Mouse (Mus musculus) B cell, adult 2 months (primary cell): Measurements from ENCODE around the gene Pkn3.

ENCODE experiments used
- DNase-seq, 2 experiments: peaks; one replicate each; pipeline ENCODE4 v3.0.0; 2022

Pkn3 gene

GRCm38 (mm10) chr2:30063791-30064190, 13.7 kb upstream of the Pkn3 start:
- no peak for DNase-seq

GRCm38 (mm10) chr2:30064298-30064697, 13.2 kb upstream of the Pkn3 start:
- DNase-seq, result no peak

GRCm38 (mm10) chr2:30066046-30066901, 11.2 kb upstream of the Pkn3 start:
- DNase-seq, result peak; percentile 89 to 92

GRCm38 (mm10) chr2:30067031-30067888, 10.2 kb upstream of the Pkn3 start:
- DNase-seq, result peak; percentile 49 to 60

- DNase-seq, result no peak
Observed at GRCm38 (mm10) chr2:30067962-30068361, 9.5 kb upstream of the Pkn3 start.

- DNase-seq, result no peak
Observed at GRCm38 (mm10) chr2:30072875-30073274, 4.6 kb upstream of the Pkn3 start.

- no peak for DNase-seq
Observed at GRCm38 (mm10) chr2:30073285-30073684, 4.2 kb upstream of the Pkn3 start.

- no peak for DNase-seq
Observed at GRCm38 (mm10) chr2:30075625-30076024, 1.9 kb upstream of the Pkn3 start.

GRCm38 (mm10) chr2:30076439-30076838, 1.0 kb upstream of the Pkn3 start:
- no peak for DNase-seq

- no peak for DNase-seq
Observed at GRCm38 (mm10) chr2:30076959-30077358, 525 bp upstream of the Pkn3 start.

- DNase-seq, result no peak
Observed at GRCm38 (mm10) chr2:30078349-30078712, 847 bp downstream of the Pkn3 start.

- no peak for DNase-seq
Observed at GRCm38 (mm10) chr2:30078760-30079159, 1.3 kb downstream of the Pkn3 start.

GRCm38 (mm10) chr2:30080181-30080800, 2.8 kb downstream of the Pkn3 start:
- DNase-seq, result no peak

- DNase-seq, result peak; percentile 21 to 29
Observed at GRCm38 (mm10) chr2:30084113-30084512, 6.6 kb downstream of the Pkn3 start.

- DNase-seq, result no peak
Observed at GRCm38 (mm10) chr2:30084632-30085031, 7.1 kb downstream of the Pkn3 start.

GRCm38 (mm10) chr2:30087310-30087709, 9.8 kb downstream of the Pkn3 start:
- DNase-seq, result peak; percentile 38 to 43

- no peak for DNase-seq
Observed at GRCm38 (mm10) chr2:30091521-30091920, 14.0 kb downstream of the Pkn3 start.

GRCm38 (mm10) chr2:30092280-30092918, 14.9 kb downstream of the Pkn3 start:
- no peak for DNase-seq

GRCm38 (mm10) chr2:30093471-30094207, 16.2 kb downstream of the Pkn3 start, which contains the start of gene Zdhhc12:
Zdhhc12 (minus strand) TSS chr2:30093648.
- peak; percentile 98 to 99 for DNase-seq

- no peak for DNase-seq
Observed at GRCm38 (mm10) chr2:30094208-30094588, 16.7 kb downstream of the Pkn3 start.

GRCm38 (mm10) chr2:30095882-30096527, 18.5 kb downstream of the Pkn3 start:
- DNase-seq, result peak; percentile 73 to 78

- DNase-seq, result no peak
Observed at GRCm38 (mm10) chr2:30100214-30100613, 22.7 kb downstream of the Pkn3 start.
